Mouse (Mus musculus) spleen, adult 18-20 months (tissue): ENCODE data around the gene Fam43a.

ENCODE experiments used
- DNase-seq, 2 experiments: peaks; one replicate each; pipeline ENCODE4 v3.0.0; 2022; ENCODE audit warnings: mixed read lengths in 2 of 2

Fam43a gene

DNA sequence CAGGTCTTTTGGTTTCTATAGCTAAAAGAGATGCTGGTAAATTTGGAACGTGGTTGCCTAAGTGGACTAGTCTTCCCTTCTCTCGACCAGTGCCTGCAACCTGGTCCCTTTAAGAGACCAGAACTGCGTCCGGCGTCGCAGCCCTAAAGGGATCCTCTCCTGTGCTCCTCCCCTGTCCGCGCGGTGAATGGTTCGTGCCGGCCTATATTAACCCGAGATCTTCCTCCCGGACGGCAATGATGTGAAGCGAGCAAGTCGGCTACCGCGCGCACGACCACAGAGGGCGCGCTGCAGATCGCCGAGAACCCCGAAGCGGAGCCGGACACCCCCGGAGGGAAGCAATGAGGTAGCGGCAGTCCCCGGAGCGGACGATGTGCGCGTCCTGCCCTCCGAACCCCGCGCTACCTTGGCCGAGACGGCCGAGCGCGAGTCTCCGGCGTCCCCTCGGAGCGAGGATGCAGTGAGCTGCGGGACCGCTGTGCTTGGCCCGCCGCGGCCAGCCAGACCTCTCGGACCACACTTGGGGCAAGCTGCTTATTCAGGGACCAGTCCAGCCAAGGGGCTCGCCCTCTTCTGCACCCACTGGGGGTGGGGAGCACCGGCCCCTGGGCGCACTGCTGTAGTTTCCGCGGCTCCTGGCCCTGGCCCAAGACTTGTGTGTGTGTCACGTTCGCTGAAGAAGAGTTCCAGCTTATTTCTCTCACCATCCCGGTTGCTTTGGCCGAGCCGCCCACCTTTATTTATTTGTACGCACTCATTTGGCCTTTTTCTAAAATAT is at the start of gene Fam43a:
Gene Fam43a, plus strand, starts transcription at position 233 of the 778 bp plus-strand sequence.
- DNase-seq, result peak; percentile 91 to 94

DNA sequence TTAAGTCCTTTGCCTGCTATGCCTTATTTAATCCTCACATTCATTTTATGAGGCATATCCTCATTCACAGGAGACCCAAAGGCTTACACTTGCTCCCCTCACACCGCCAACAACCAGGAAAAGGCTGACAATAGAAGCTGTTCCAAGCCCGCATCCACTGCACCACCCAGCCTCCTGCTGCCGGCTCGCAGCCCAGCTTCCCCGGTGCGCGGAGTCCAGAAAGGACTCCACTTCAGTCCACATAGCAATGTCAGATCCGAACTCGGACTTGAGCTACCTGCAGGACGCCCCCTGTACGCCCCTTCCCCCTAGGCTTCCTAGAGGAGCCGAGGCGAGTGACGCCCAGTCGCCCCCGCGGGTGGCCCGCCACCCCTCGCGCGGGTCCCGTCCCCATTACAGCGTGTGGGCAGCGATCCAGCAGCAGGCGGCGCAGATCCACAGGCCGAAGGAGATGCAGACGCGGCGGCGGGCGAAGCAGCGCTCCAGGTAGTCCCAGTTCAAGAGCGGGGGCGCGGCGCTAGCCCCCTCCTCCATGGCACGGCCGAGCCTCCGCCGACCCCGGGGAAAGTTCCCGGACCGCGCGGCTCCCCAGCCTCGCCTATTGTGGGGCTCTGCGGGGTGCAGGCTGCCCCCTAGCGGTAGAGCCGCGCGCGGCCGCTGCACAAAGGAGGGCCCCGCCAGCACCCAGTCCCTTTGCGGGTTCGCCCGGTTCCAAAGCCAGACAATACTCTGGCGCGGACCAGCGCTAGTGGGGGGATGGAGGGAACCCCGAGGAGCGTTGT is 49.4 kb upstream of the Fam43a start:
- DNase-seq, result peak; percentile 51 to 82

DNA sequence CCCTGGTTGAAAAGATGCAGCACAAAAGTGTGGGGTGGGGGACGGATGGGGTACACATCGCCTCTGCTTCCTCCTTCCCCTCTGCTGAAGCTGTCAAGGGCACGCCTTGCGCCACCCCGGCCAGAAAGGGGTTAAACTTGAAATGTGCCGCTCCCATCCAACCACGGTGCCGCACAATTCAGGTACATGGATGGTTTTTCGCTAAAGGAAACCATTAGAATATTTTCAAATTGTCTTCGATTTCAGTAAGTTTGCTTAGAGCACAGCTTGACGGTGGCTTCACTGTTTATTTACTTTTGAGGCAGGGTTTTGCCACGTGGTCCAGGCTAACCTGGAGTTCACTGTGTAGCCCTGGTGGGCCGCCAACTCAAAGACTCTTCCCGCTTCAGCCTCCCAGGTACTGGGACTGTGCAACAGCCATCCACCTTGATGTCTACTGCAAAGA is 48.8 kb upstream of the Fam43a start, which contains the start of gene Tmem44:
Gene Tmem44, minus strand, starts transcription at position 95 of the 445 bp plus-strand sequence.
- DNase-seq, result no peak

DNA sequence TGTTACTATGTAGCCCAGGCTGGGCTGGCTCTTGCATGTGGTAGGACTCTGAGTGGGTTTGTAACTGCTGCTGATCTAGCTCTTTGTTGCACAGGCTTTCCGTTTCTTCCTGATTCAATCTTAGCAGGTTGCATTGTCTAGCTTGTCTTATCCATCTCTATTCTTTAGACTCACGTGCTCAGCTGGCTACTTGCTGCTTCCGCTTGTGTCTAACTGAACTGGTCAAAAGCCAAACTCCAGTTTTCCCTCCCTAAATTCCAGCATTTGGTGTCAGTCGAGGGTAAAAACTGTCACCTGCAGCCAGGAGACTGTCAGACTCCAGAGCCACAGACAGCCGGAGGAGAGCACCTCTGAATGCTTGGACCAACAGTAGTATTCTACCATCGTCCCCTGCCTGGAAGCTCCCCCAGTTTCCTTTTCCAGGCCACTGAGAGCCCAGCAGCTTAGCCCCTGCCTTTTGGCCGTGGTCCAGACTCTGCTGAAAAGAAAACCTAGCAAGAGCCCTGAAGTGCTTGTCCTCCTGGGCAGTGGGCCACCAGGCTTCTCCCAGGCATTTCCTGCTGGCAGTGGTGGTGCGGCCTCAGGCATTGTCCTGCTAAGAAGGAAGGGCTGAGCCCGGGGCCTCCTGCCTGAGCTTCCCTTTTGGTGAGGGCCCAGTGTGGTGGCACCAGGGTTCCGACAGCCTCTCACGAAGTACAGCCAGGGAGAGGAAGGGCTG is 46.7 kb upstream of the Fam43a start:
- DNase-seq, result peak in 1 of 2 experiments; percentile 19

DNA sequence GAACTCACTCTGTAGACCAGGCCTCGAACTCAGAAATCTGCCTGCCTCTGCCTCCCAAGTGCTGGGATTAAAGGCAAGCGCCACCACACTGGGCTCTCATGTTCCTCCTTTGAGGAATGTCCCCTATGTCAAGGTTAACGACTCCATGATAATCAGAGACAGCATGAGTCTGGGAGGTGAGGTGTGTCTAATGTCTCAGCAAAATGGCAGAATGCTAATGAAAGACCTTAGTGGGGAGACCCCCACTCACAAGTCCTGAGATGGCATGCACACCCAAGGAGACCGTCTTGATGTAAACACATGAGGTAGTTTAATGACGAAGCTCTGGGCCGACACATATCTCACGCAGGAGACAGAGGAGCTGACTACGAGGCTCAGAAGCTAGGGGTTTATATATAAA is 45.4 kb upstream of the Fam43a start:
- no peak for DNase-seq

DNA sequence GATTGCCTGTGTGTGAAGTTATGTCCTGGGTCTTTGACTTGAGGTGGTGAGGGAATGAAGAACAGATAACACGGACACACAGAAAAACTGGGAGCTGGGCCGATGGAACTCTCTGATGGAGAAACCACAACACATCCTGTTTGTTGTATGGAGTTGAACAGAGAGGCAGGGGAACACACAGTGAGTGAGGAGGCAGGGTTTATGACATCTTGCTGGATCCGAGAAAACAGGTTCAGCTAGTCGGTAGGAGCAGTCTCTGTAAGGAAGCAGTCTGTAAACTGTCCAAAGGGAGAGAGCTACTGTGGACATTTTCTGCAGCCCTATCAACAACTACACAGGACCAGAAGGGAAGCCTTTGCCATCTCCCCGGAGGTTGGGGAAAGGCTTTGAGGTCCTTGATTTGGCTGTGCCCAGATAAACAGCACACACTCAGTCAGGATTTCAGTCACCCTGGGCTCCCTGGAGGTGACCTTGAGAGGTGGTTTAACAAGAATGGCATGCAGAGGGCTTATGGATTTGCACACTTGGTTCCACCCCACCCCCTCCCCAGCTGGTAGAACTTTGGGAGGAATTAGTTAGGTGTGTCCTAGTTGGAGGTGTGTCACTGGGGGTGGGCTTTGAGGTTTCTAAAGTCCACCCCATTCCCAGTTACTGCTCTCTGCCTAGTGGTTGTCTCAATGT is 40.1 kb upstream of the Fam43a start:
- no peak for DNase-seq

DNA sequence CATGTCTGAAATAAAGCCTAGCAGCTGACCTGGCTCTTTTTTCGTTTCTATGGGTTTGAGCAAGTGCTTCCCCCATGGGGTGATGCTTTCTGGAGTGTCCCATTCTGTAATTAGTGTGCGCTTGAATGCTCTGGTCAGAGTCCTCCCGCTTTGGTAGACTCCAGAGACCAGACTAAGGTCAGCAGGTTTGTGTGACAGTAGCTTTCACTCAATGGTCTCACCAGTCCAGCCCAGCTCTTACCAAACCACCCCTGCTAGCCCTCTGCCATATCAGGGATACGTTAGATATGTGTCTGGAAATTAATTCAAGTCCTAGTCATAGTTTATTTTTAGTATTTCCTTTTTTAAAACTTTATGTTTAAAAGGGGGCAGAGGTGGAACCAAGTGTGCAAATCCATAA is 38.9 kb upstream of the Fam43a start:
- DNase-seq, result no peak

DNA sequence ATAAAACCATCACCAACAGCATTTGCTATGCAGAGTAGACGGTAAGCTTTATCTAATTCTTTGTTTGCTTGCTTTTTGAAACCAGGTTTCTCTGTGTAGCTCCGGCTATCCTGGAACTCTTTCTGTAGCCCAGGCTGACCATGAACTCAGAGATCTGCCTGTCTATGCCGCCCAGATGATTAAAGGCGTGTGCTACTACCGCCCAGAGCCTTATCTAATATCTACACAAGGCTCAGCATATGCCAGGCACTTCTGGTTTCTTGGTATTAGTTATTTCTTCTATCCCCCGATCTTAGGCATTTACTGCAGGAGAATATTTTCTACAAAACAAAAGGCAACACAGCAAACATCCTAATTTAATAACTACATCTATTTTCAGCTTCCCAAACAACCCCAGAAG is 33.9 kb upstream of the Fam43a start:
- DNase-seq, result no peak

DNA sequence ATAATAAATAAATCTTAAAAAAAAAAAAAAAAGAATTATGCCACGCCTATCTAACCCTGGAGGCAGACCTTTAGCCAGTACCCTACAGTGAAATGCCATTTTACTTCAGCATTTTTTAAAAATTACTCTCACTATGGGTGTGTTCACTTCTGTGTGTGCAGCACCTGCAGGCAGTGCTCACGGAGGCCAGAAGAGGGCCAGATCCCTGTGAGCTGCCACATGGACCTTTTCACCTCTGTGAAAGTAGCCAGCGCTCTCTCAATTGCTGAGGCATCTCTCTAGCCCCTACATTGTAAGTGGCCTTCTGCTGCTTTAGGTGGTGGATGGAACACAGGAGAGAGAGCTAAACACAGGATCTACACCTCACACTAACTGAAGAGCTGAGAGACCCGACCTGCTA is 29.4 kb upstream of the Fam43a start:
- no peak for DNase-seq

DNA sequence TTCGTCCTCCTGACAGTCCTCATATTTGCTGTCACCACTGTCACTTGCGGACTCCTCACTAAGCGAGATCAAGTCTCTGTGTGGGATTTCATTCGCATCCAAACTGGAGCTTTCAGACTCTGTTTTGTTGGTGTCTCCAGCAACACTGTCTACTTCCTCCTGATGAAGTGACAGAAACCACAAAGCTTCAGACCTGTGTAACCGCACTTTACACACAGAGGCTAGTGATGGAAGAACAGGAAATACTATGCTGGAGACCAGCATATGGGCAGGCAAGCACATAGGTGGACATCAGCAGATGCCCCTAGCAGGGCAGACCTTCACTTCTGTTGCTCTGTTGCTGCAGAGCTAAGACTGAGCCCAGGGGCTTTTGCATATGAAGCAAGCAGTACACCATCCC is 28.1 kb upstream of the Fam43a start:
- no peak for DNase-seq

DNA sequence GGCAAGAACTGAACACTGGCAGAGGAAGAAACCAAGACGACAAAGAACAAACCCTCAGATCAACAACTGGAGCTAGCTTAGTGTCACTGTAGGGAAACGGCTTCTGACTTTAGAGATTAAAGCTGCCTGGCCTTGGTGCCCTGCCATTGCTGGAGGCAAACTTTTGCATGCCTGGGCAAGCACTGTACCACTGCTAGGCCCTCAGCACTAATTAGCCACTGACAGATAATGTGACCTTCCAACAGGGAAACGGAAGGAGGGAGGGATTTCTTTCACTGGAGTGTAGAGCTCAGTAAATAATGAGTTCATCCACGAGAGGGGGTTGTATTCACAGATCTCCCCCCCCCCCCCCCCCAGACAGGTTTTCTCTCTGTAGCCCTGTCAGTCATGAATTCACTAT is 27.3 kb upstream of the Fam43a start:
- no peak for DNase-seq

DNA sequence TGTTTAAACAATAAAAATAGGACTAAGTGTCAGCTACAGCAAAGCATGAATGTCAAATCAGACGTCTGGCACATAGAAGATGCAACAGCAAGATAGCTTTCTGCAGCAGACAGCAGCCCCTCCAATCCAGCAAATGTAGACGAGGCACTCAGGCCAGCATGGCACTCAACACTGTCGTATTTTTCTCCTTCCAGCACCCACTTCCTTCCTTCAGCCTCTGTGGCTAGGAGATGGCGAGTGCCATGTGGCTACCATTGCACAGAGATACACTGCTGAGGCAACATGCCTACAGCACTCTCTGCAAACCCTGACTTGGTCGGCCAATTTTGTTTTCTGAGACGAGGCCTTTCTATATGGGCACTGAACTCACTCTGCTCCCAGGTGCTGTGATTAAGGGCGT is 23.7 kb upstream of the Fam43a start:
- no peak for DNase-seq

DNA sequence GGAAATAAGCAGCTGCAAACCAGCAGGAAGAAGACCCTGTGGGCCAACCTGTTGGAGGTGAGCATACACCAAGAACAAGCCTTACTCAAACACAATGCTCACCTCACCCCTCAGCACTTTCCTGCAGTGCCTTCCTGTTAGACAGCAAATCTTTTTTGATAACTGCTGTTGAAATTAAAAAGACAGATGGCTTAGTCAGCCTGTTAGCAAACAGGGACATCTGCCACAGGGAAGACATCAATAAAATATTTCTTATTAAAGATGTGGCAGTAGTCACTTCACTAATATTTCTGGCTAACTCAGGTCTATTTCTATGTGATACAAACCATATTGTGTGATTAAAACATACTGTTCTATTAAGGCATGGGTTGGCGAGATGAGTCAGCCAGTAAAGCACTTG is 23.1 kb upstream of the Fam43a start:
- DNase-seq, result no peak

DNA sequence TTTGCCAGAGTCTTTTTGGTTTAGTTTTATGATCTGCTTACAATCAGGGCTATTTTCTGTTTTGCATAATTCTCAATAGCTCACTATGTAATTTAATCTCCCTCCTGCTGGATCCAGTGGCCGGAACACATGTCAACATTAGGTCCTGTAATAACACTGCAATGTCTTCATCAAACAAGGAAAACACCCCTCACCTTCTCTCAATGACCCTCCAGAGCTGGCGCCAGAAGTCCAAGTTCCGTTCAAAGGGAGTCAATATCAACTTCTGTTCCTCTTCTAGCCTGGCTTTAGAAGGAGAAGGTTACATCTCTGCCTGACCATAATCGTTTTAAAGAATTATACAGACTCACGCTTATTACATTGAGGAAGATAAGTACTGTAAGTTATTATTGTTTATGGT is 18.8 kb upstream of the Fam43a start:
- DNase-seq, result no peak

DNA sequence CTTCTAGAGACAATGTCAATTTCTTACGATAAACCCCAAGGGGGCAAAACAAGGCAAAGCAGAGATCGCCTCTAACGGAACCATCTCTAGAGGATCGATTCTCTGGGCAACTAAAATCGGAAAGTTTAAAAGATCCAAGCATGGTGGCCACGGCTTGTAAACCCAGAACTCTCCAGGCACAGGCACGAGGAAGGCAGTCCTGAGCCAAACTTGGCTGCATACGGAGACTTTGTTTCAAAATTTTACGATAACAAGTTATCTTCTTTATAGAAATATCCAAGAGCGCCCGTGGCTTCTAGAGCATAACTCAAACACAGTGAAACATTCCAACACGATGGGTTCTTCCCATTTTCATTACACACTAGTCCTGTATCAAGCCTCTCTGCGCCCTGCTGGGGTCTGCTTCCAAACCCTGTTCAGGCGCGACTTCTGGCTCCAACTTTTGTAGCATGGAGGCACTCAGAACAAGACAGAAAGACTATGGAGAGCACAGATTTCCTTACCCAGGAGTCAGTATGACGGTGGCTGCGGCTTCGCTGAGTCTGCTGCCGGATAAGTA is 12.5 kb upstream of the Fam43a start:
- DNase-seq, result no peak

DNA sequence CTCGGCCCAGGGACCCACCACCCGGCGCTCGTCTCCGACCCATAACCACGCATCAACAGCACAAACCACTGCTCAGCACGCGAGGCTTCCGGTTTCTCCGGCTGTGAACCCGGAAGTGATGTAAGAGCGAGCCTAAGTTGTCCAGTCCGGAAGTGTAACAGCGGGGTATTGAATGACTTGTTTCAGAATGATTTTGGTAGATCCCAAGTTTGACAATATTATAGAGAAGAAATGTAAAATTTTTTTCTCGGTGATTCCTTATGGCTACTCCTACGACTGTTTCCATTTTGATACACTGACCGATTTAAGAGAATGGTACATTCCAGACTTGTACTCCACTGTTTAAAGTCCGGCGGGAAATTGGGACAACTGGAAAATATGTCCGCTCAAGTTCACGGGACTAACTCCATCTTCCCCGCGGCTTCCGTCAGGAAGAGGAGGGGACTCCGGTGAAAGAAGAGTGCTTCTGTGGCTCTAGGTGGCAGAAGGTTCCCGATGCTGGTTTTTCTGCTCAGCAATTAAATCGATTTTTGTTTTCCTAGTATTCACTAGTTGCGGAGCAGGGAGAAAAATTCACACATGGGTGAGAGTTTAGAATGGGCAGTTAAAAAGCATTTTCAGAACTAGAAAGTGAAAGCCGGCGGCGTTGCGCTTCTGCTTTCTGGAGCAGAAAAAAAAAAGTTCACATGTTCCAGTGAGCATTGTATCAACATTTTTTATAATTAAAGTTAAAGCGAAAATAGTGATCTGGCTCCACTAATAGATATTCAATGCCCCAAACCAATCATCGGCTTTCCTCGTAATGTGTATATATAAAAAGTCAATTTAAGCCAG is 11.8 kb upstream of the Fam43a start, which contains the start of gene Lsg1:
Gene Lsg1, minus strand, starts transcription at position 99 of the 834 bp plus-strand sequence.
- DNase-seq, result peak; percentile 62 to 74

DNA sequence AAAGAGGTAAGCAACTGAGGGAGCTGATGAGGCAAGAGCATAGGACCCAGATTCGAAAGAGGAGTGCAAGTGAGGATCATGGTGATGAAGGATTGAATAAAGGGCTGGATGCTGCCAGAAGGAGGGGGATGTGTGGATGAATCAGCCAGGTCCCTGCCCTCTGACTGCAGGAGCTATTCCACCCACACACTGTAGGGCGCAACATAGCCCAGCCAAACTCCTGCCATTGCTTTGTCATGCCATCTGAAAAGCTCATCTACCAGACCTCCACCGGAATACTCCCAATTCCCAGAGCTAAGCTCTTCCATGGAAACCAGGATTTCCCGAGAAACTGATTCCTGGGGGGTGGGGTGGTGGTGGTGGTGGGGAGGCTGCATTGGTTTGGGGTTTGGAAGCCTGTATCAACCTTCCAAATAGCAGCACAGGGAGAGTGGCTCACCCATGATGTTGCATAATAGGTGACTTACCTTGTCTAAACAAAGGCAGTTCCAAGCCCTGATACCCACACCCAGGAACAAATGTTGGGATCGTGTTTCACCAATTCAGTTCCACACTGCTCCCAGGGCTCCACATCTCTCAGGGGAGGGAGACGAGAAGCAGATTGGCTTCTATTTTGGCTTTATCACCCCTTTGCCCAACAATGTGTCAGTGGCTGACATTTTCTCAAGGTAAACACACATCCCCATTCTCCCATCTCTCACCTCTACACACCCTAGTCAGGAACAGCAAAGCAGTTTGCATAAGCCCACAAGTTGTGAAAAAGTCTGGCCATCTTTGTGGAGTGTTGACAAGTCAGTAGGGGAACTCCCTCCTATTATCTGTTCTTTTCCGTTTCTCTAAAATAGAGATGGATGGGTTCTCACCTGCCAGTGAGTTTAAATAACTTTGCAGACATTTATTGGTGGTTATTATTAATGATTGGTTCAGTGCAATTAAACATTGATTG is 9.0 kb upstream of the Fam43a start:
- no peak for DNase-seq

DNA sequence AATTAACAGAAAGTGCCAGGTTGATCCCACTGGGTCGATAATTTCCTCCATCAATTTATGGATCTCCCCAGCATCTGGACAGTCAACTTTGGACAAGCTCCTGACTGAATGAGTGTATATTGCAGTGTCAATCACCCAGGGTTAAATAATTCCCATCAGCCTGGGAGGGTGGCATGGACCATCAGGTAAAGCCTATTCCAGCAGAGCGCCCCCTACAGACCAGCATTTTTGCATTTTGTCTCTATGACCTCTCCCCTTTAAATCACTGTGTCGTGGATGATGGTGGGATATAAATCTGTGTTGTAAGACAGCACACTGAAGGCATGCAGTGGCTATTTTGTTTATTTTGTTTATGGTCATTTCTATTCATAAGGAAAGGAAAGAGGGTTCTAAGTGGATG is 7.5 kb upstream of the Fam43a start:
- no peak for DNase-seq

DNA sequence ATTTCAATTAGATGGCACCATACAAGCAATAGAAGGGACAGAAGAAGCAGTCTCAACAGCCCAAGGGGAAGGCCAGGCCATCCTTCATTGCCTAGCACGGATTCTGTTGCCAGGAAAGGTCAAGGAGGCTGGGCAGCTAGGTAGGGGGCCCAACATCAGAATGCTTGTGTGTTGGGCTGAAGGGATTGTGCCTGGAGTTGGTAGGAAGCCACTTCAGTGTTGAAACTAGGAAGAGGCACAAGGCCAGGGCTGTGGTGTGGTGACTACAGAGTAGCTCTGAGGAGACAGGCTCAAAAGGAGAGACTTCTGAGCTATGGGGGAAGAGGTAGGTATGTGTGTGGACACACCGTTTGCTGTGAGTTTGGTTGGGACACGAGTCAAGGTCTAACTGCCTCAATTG is 4.2 kb upstream of the Fam43a start:
- no peak for DNase-seq

DNA sequence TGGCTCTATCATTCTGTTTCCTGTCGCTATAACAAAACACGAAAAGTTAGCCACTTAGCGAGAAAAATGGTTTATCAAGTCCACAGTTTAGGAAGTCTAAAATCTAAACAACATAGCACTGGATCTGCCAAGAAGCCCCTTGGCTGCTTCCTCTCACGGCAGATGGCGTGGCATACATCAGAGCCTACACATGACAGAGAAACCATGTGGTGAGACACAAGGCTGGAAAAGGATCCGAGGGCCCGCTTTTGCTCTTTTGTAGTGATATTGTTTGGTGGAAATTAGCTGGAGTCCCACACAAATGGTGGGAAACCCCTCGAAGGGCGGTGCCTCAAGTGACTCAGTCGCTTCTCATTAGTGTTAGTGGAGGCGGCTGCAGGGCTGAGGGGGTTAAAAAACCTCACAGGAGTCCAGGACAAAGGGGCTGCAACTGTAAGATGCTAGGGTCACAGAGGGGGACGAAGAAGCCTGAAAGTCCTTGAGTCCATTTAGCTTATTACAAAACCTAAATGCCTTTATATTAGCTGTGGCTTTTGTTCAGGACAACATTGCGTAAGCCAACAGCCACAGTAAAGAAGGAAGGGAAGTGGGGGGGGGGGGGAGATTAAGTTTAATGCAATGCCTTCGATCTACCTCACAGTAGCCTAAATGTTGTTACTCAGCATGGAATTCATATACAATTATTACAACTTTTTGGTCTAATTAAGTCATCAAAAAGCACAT is 3.5 kb upstream of the Fam43a start:
- no peak for DNase-seq
